9 mouse cellular contexts compared by ENCODE assay signal in the genomic region with DNA sequence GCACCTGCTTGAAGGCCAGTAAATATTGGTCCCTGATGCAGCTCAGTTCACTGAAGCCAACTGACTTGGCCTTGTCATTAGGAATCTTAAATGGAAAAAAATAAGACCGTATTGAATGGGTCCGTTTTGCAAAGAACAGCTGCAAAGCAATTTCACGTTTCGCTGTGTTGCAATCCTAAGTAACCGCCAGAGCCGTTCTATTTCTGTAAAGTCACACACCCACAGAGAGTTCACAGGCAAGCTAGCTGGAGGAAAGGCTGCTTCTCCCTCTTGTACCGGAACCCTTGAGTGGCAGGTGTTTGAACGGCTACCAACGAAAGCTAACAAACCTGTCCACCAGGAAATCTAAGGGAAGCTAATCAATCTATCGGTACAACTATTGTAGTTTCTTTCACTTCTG.
DNase-seq lines count a peak whose midpoint lies in the region; ATAC-seq lines count a peak whose summit lies in the region.
"Had no signal": no experiment of that assay in that cellular context is flagged by ENCODE, and none has a peak within 500 bp of the region (broad histone marks: within the 10 kb centered on the region; RNA-seq: fewer than 3 reads in every experiment).

No protein-coding gene starts in this region.

- H3K9me3 ChIP-seq in forebrain, embryonic 10.5 days: no peaks in the 10 kb centered on the region
- H3K9me3 ChIP-seq: stomach, embryonic 15.5 days had no signal

- 91% methylated on average over 10 of the region's 10 CpGs for WGBS in forebrain, embryonic 10.5 days

- ATAC-seq in inflammation-experienced regulatory T-cells, adult 6 months: peak; percentile 52

- peak; percentile 51 for DNase-seq in adrenal gland, postnatal 10 days
- DNase-seq in adrenal gland, postnatal 4 days (ENCODE audit: low spot score in 2 of 2): no peak
- peak; percentile 63 for DNase-seq in adipocyte (ENCODE audit: low spot score)
- peak; percentile 48 for DNase-seq in lung, postnatal 14 days
- peak; percentile 47 to 68 for DNase-seq in thymus, postnatal 36 days
- DNase-seq in forebrain, embryonic 10.5 days (ENCODE audit: extremely low spot score, low spot score): no peak
- DNase-seq in cerebellum, adult 18-20 months: no peak

- no peaks in the 10 kb centered on the region for H3K36me3 ChIP-seq in forebrain, embryonic 10.5 days (replicated peaks)
- H3K36me3 ChIP-seq: stomach, embryonic 15.5 days had no signal

- no peak overlapping the region for H3K27ac ChIP-seq in forebrain, embryonic 10.5 days
- H3K27ac ChIP-seq: stomach, embryonic 15.5 days had no signal

- H3K4me3 ChIP-seq in forebrain, embryonic 10.5 days: no peak overlapping the region
- H3K4me3 ChIP-seq: stomach, embryonic 15.5 days had no signal

- no peaks in the 10 kb centered on the region for H3K27me3 ChIP-seq in forebrain, embryonic 10.5 days (ENCODE audit: poor library complexity, severe bottlenecking)
- H3K27me3 ChIP-seq: stomach, embryonic 15.5 days had no signal

- H3K4me1 ChIP-seq in forebrain, embryonic 10.5 days: no peaks in the 10 kb centered on the region
- H3K4me1 ChIP-seq: stomach, embryonic 15.5 days had no signal

Comparison
In these comparisons a context has a peak if more than half of its experiments do, and no peak if none do; other contexts are left out.
1. DNase-seq: peak in adrenal gland, postnatal 10 days (single experiment), adipocyte (single experiment), lung, postnatal 14 days (single experiment) and thymus, postnatal 36 days (2 of 2); none in adrenal gland, postnatal 4 days (0 of 2), forebrain, embryonic 10.5 days (single experiment) and cerebellum, adult 18-20 months (0 of 2).